Mouse (Mus musculus): ENCODE measurements at regions not wholly inside any gene's neighbourhood (a gene's known extent, or its start where the extent isn't known, plus 50 kb on each side); places are given as distances from the start of the nearest gene placed in this dataset.
"Not testable (repeated sequence)": the region's sequence is repeated elsewhere in the genome, so short reads cannot be mapped to it uniquely, and the experiment has no call there.

DNA sequence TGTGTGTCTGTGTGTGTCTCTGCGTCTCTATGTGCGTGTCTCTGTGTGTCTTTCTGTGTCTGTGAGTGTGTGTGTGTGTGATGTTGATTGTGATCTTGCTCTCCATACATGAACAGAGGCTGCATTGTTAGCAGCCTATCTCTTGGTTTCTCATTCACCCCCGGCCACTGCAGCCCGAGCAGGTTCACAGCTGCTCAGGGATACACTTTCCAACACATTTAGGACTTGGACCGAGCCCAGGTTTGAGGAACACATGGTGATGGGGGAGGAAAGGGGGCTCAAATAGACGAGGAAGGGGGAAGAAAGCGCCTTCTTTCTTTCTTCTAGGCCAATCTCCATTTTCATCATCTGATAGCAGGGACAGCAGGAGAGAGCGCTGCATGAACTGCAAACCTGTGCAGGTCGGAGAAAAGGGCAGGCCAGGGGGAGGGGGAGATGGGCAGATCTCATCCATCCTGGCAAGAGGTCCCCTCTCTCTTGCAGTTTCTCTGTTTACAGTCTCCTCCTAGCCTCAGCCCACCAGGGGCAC, 123.2 kb downstream of the Zfp36l1 start:
- DNase-seq (ENCODE audit: extremely low spot score): no peak

- no peak for DNase-seq (ENCODE audit: extremely low spot score)
Measured at GRCm38 (mm10) chr12:79988401-79989358, 124.1 kb downstream of the Zfp36l1 start.

DNA sequence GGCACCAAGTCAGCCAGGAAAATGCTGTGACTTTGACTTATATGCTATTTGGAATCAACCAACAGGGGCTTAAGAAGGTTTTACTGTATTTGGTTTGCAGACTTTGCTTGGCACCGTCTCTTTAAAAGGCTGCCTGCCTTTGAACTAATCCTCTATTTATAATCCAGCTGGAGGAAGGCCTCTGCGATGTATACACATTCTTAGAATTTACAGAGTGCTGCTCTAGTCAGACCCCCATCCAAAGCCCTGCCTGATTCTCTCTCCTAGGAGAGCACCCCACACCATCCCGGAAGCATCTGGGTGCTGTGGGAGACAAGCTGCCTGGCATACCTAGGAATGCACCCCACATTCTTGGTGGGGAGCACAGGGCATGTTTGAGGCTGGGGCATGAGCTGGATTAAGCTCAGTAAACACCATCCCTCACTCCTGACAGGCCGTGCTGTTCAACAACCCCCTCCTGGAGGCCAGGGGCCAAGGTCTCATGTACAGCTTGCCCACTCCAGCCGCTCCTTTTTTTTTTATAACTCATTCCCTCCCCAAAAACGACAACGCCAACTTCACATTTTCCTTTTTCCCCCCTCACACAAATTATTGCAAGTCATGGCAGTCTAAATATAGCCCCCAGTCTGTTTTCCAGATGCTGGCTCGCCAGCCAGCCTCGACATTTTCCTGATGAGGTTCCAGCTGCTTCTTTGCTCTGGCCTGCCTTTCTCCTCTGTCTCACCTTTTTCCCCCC, 126.4 kb downstream of the Zfp36l1 start:
- no peak for DNase-seq (ENCODE audit: extremely low spot score)

DNA sequence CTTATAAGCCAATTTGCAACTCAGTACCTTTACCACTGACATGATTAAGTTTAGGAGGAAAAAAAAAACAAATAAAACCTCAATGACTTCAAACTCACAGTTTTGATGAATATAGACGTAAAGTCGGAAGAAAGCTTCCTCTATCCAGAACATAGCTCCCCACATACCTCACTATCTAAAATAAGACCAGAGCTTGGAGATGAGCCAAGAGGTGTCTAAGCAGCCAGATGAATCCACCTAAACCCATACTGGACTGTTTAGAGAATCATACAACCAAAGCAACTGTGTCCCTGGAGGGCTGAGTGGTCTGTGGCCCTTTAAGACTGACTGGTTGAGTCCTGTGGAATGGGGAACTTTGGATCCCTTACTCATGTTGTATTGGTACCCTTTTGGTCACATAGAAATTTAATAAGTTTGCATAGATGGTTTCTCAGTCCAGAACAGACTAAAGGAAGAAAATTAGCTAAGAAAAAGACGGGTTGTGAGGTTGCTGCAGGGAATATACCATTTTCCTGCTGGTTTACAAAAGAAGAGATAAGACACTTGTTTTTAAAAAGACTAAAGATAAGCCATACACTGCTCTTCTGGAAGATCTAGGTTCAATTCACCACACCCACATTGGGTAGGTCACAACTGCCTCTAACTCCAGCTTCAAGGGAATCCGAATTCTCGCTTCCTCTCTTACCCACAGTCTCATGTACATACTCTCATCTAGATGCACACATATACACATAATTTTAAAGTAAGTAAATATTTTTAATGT, 127.6 kb downstream of the Zfp36l1 start:
- no peak for DNase-seq (ENCODE audit: extremely low spot score)

- peak; percentile 45 for DNase-seq (ENCODE audit: extremely low spot score)
Measured at GRCm38 (mm10) chr12:79984025-79984790, 128.6 kb downstream of the Zfp36l1 start.

DNA sequence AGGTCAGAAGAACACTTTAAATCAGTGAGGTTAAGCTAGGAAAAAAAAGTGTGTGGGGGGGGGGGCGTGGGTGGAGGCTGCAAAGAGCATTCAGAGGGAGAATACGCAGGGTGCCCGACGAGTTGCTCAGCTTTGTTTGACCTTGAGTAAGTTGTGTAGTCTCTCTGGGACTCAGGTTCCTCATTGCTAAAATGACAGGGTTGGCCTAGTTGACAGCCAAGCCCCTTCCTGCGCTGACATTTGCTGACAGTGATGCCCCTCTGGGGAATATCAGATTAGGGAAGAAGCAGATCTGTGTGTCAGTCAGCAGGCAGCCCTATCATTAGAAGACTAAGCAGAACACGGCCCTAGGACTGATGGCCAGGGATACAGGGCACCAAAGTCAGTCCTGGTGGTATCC, 129.6 kb downstream of the Zfp36l1 start:
- DNase-seq (ENCODE audit: extremely low spot score): no peak

GRCm38 (mm10) chr12:79982497-79982896, 130.3 kb downstream of the Zfp36l1 start:
- not testable (repeated sequence) for DNase-seq (ENCODE audit: extremely low spot score)

DNA sequence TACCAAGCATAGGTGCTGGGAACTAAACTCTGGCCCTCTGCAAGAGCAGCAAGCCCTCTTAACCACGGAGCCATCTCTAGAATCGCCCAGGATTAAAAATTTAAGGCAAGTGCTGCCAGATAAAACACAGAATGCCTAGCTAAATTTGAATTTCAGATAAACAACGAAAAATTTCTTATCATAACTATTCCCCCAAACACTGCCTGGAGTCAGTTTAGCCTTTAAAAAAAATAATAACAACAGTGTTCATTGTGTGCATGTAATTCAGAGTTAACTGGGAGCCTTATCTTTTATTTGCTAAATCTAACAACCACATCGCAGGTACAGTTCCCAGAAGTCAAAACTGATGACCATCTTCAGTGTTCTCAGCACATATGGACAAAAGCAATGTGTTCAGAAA, 132.1 kb downstream of the Zfp36l1 start:
- DNase-seq (ENCODE audit: extremely low spot score): no peak

- DNase-seq (ENCODE audit: extremely low spot score): no peak
Measured at GRCm38 (mm10) chr12:79977136-79977535, 135.7 kb downstream of the Zfp36l1 start.

GRCm38 (mm10) chr12:79975466-79976239, 137.2 kb downstream of the Zfp36l1 start:
- DNase-seq (ENCODE audit: extremely low spot score): no peak

GRCm38 (mm10) chr12:79975050-79975449, 137.8 kb downstream of the Zfp36l1 start:
- no peak for DNase-seq (ENCODE audit: extremely low spot score)

GRCm38 (mm10) chr12:79974530-79974929, 138.3 kb downstream of the Zfp36l1 start:
- DNase-seq (ENCODE audit: extremely low spot score): no peak

DNA sequence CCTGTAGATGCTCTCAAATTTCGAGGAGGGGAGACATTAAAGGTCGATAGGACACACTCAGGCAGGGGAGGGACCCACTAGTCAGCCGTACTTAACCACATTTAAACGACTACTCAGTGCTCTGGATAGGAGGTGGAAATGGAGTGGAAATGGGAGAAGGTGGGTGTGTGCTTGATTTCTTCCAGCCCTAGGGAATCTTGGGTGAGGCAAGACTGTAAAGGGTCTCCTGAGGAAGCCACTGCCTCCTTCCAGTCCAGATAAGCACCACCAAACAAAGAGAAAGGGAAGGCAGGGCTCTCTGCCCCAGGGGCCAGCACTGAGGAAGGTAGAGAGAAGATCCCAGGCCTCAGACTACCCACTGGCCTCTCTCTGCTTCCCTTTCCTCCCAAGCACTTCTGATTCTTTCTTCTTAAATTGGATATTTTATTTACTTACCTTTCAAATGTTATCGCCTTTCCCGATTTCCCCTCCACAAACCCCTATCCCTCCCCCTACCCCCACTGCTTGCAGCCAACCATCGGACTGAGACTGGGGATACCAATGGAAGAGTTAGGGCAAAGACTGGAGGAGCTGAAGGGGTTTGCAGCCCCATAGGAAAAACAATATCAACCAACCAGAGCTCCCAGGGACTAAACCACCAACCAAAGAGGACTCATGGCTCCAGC, 139.1 kb downstream of the Zfp36l1 start:
- DNase-seq (ENCODE audit: extremely low spot score): no peak

- no peak for DNase-seq (ENCODE audit: extremely low spot score)
Measured at GRCm38 (mm10) chr12:79970981-79971390, 141.8 kb downstream of the Zfp36l1 start.

DNA sequence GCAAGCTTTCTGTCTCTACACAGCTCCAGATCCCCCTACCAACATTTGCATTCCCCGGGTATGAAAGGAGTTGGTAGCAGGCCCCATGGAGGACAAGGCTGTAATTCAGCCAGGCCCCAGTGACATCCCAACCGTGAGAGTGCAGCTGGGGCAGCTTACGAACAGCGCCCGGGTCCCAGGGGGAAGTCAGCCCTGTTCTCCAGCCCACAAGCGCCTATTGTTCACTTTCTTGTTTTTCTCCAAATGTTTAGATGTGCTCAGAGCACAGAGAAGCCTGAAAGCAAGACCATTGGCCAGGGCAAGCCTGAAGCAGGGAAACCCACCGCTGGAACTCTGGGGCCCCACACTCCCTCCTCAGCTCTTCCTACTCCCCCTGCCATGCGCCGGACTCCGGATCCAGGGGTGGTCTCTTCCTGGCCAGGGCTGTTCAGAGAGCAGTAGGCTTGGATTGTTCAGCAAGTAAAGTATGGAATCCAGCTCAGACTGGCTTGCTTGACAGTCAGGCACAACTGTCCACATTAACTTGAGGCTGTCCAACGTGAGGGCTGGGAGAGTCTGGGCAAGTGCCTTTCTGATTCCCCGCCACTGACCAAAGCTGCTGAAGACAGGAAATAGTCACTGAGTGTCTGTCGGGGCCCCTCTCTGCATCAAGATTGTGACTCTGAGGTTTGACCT, 142.4 kb downstream of the Zfp36l1 start:
- DNase-seq (ENCODE audit: extremely low spot score): no peak

DNA sequence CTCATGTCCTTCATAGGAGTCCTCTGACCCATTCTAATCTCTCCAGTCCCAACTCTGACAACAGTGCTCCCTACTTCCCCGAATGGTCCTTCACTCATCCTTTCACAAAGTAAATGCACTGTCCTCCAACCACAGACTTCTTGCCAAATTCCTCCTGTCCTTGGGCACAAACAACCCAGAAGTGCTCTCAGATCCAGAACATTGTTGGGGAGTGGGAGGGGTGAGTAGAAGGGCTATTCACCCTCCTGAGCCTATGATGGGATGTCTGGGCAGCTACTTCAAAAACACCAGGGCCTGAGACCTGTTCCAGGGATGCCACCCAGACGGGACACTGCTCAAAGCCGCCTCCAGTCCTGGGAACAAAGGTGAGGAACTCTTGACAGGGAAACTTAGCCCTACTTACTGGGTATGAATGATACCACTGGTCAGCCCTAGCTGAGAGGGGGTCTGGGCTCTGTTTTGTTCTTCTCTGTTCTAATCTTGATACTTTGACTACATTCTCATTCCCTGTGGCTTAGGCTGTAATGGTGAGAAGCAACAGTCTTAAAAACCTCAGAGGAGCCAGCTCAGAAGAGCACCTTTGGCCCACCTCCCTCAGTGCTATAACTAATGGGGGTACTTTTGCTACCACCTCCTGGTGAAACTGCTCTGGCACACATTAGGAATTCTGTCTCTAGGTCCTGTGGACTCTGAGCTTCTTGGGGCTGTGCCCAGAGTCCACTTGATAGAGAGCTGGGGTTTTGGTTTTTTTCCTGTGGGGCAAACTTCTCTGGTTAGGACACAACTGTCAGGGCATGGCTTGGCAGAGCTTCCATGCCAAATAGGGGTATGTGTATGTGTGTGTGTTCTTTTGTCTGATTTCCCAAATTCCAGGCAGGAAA, 143.2 kb downstream of the Zfp36l1 start:
- no peak for DNase-seq (ENCODE audit: extremely low spot score)

GRCm38 (mm10) chr12:79968676-79969075, 144.1 kb downstream of the Zfp36l1 start:
- no peak for DNase-seq (ENCODE audit: extremely low spot score)
